Mouse (Mus musculus) regulatory T cell (primary cell): ENCODE data around the gene Gm14226.
"Not testable (repeated sequence)": the region's sequence is repeated elsewhere in the genome, so short reads cannot be mapped to it uniquely, and the experiment has no call there.

Experiments
- in situ Hi-C: fragments of 300-600 bp; cut with MboI, MseI; formaldehyde crosslinking; loops from one replicate; pipeline ENCODE4 v1.15.1; 2025; ENCODE audit warnings: high pct_unique_total_duplicates

Gm14226 gene

GRCm38 (mm10) chr2:155018251-155018755 is at the start of gene Gm14226:
Gene Gm14226 (plus strand): TSS chr2:155018266.
- in situ Hi-C loops = not testable (repeated sequence)

GRCm38 (mm10) chr2:154969740-154970397 is 48.2 kb upstream of the Gm14226 start:
- in situ Hi-C loops = not testable (repeated sequence)

- in situ Hi-C loops = no loop called here
Measured at GRCm38 (mm10) chr2:154971919-154972692, 46.0 kb upstream of the Gm14226 start.

- in situ Hi-C loops = no loop called here
Measured at GRCm38 (mm10) chr2:154972981-154973380, 45.1 kb upstream of the Gm14226 start.

- in situ Hi-C loops = no loop called here
Measured at GRCm38 (mm10) chr2:154986609-154987008, 31.5 kb upstream of the Gm14226 start.

- in situ Hi-C loops = no loop called here
Measured at GRCm38 (mm10) chr2:154991411-154991810, 26.7 kb upstream of the Gm14226 start.

GRCm38 (mm10) chr2:154992083-154992482 is 26.0 kb upstream of the Gm14226 start:
- in situ Hi-C loops = no loop called here

- in situ Hi-C loops = loop anchor here (5.0 kb wide), 1 partner anchor 82 kb away; no protein-coding TSS in a partner anchor
Measured at GRCm38 (mm10) chr2:155005491-155005890, 12.6 kb upstream of the Gm14226 start.

GRCm38 (mm10) chr2:155011086-155011656 is 6.9 kb upstream of the Gm14226 start:
- in situ Hi-C loops = no loop called here

GRCm38 (mm10) chr2:155012991-155013390 is 5.1 kb upstream of the Gm14226 start:
- in situ Hi-C loops = no loop called here

GRCm38 (mm10) chr2:155016751-155017150 is 1.3 kb upstream of the Gm14226 start:
- in situ Hi-C loops = not testable (repeated sequence)

- in situ Hi-C loops = no loop called here
Measured at GRCm38 (mm10) chr2:155018762-155019641, 936 bp downstream of the Gm14226 start.

- in situ Hi-C loops = no loop called here
Measured at GRCm38 (mm10) chr2:155019673-155020072, 1.6 kb downstream of the Gm14226 start.

- in situ Hi-C loops = not testable (repeated sequence)
Measured at GRCm38 (mm10) chr2:155020247-155020826, 2.3 kb downstream of the Gm14226 start.

- in situ Hi-C loops = loop anchor here (25.0 kb wide), 1 partner anchor 1794 kb away; the partner anchor contains the start of genes Plagl2, Pofut1 and Tspyl3
Measured at GRCm38 (mm10) chr2:155030831-155031230, 12.8 kb downstream of the Gm14226 start.

- in situ Hi-C loops = loop anchor here (25.0 kb wide), 1 partner anchor 1796 kb away; the partner anchor contains the start of genes Plagl2, Pofut1 and Tspyl3
Measured at GRCm38 (mm10) chr2:155032938-155033710, 15.1 kb downstream of the Gm14226 start.

- in situ Hi-C loops = loop anchor here (25.0 kb wide), 1 partner anchor 1803 kb away; the partner anchor contains the start of genes Plagl2, Pofut1 and Tspyl3
Measured at GRCm38 (mm10) chr2:155039956-155040355, 21.9 kb downstream of the Gm14226 start.

GRCm38 (mm10) chr2:155044542-155044941 is 26.5 kb downstream of the Gm14226 start:
- in situ Hi-C loops = loop anchor here (25.0 kb wide), 1 partner anchor 1807 kb away; the partner anchor contains the start of genes Plagl2, Pofut1 and Tspyl3

- in situ Hi-C loops = loop anchor here (25.0 kb wide), 1 partner anchor 1808 kb away; the partner anchor contains the start of genes Plagl2, Pofut1 and Tspyl3
Measured at GRCm38 (mm10) chr2:155045075-155045474, 27.0 kb downstream of the Gm14226 start.
